Mouse (Mus musculus): ENCODE measurements around the gene Ubqln1. TPM values are rescaled to one million over a fixed set of nuclear protein-coding genes. Genes with fewer than 3 reads are reported as not detected.

The Ubqln1 gene
- polyA plus RNA-seq, 1 experiment from 2014 or later: 137 TPM

DNA sequence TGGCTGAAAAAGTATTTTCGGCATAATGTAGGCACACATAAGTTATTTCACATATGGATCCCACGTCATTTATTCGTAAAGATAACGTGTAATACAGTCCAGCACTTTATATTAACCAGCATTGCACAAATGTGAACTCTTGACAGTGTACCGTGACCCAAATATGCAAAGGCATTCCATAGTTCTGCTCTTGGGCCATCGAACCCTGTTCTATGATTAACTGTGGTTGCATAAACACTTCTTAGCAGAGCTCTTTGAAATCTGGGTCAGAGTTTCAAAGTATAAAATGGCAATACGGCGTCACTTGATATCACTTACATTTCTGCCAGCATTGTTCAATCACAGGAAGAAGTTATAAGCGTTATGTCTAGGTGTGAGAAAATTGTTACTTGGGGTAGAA lies 942 bp upstream of the Ubqln1 start:
- H3K4me3 ChIP-seq (replicated peaks): peak overlapping the region; percentile 98; the same call in 1 of the 2 replicates
- peak overlapping the region; percentile 81 for H3K4me2 ChIP-seq
- H3K36me3 ChIP-seq: no peaks in the 10 kb centered on the region
- no peak overlapping the region for H3K9ac ChIP-seq (replicated peaks)
- 87% methylated on average over 9 of the region's 9 CpGs for WGBS
- H3K27me3 ChIP-seq: no peaks in the 10 kb centered on the region
- no peak overlapping the region for H3K27ac ChIP-seq
- peaks cover 26% of the 10 kb centered on the region for H3K4me1 ChIP-seq (replicated peaks)
- no peak for ATAC-seq (ENCODE audit: insufficient number of reproducible peaks, insufficient read depth, low FRiP score, low TSS enrichment, low read depth)
- no peaks in the 10 kb centered on the region for H3K9me3 ChIP-seq

GRCm38 (mm10) chr13:58215253-58215591 lies 231 bp downstream of the Ubqln1 start:
- H3K4me3 ChIP-seq (replicated peaks): peak overlapping the region; percentile 98
- H3K4me1 ChIP-seq (replicated peaks): peaks cover 26% of the 10 kb centered on the region
- ATAC-seq (ENCODE audit: insufficient number of reproducible peaks, insufficient read depth, low FRiP score, low TSS enrichment, low read depth): peak; percentile 70; the same call in 1 of the 2 replicates
- H3K27me3 ChIP-seq: no peaks in the 10 kb centered on the region
- no peaks in the 10 kb centered on the region for H3K36me3 ChIP-seq
- peak overlapping the region; percentile 97 for H3K9ac ChIP-seq (replicated peaks)
- peak overlapping the region; percentile 82 for H3K27ac ChIP-seq
- WGBS: 0% methylated on average over 45 of the region's 48 CpGs
- peak overlapping the region; percentile 81 for H3K4me2 ChIP-seq
- H3K9me3 ChIP-seq: no peaks in the 10 kb centered on the region

DNA sequence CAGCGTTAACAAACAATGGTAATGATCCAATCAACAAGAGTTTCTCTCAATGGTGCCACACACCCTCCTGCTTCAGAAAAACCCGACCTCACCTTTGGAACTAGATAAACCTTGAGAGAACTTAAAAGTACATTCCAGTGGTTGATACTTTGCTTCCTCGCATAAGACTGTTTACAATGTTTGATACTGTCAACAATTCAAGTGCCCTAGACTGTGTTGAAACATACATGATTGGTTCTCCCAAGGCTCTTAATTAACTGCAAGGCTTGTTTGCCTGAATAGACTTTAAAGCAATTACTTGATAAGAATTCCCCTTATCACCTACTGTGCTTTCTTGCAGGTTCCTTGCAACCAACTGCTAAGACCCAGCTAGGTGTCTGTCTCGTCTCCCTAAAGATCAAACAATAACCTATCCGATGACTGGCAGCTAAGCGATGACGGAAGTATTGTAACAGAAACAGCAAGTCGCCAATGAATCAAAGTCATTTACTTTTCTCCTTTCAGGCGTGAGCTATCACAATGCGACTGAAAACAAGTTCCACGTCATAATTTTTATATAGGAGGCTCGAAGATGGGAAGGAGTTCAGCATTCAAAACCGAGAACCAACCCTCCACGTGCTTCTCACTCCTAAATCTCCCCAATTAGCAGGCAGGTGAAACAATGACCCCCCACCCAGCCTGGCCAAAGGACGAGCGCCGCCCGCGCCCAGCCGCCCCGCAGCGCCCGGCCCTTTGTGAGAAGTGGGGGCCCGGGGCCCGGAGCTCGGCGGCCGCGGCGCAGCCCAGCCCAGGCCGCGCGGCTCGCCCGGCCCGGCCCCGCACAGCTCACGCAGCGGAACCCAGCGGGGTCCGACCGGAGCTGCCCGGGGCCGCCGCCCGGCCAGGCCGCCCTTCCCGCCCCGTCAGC lies 854 bp downstream of the Ubqln1 start:
- H3K9ac ChIP-seq (replicated peaks): peak overlapping the region; percentile 97
- no peaks in the 10 kb centered on the region for H3K27me3 ChIP-seq
- WGBS: 2% methylated on average over 45 of the region's 49 CpGs
- H3K36me3 ChIP-seq: no peaks in the 10 kb centered on the region
- H3K4me2 ChIP-seq: peak overlapping the region; percentile 81
- H3K4me1 ChIP-seq (replicated peaks): peaks cover 26% of the 10 kb centered on the region
- no peaks in the 10 kb centered on the region for H3K9me3 ChIP-seq
- peak overlapping the region; percentile 82 for H3K27ac ChIP-seq
- peak overlapping the region; percentile 98 for H3K4me3 ChIP-seq (replicated peaks)
- peak; percentile 56; the same call in 1 of the 2 replicates for ATAC-seq (ENCODE audit: insufficient number of reproducible peaks, insufficient read depth, low FRiP score, low TSS enrichment, low read depth)

- 71% methylated on average over 8 of the region's 8 CpGs for WGBS
- no peaks in the 10 kb centered on the region for H3K36me3 ChIP-seq
- H3K4me2 ChIP-seq: peak overlapping the region; percentile 81
- H3K27ac ChIP-seq: no peak overlapping the region
- no peak overlapping the region for H3K9ac ChIP-seq (replicated peaks)
- no peaks in the 10 kb centered on the region for H3K9me3 ChIP-seq
- peaks cover 26% of the 10 kb centered on the region for H3K4me1 ChIP-seq (replicated peaks)
- no peaks in the 10 kb centered on the region for H3K27me3 ChIP-seq
- no peak for ATAC-seq (ENCODE audit: insufficient number of reproducible peaks, insufficient read depth, low FRiP score, low TSS enrichment, low read depth)
- H3K4me3 ChIP-seq (replicated peaks): peak overlapping the region; percentile 98
Observed at GRCm38 (mm10) chr13:58213801-58214200, 1.7 kb downstream of the Ubqln1 start.

- no peaks in the 10 kb centered on the region for H3K36me3 ChIP-seq
- no peak overlapping the region for H3K9ac ChIP-seq (replicated peaks)
- peaks cover 26% of the 10 kb centered on the region for H3K4me1 ChIP-seq (replicated peaks)
- no peaks in the 10 kb centered on the region for H3K27me3 ChIP-seq
- H3K4me3 ChIP-seq (replicated peaks): no peak overlapping the region
- 87% methylated on average over 2 of the region's 2 CpGs for WGBS
- no peak for ATAC-seq (ENCODE audit: insufficient number of reproducible peaks, insufficient read depth, low FRiP score, low TSS enrichment, low read depth)
- no peak overlapping the region for H3K27ac ChIP-seq
- H3K9me3 ChIP-seq: no peaks in the 10 kb centered on the region
- H3K4me2 ChIP-seq: no peak overlapping the region
Observed at GRCm38 (mm10) chr13:58212530-58212929, 2.9 kb downstream of the Ubqln1 start.

DNA sequence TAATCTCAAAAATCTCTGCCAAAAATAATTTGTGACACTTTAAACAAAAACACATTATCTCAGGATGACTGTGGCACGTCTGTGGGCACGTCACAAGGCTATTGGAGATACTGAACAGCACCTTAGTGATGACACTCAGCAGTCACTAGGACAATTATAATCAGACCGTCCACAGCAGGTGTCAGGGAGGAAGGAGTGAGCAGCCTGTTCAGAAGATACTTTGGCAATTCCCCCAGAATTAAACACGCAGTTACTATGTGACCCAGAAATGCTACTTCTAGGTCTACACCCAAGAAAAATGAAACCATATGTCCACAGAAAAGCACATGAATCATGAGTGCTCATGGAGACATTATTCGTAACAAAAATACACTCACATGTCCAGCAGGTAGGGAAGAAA lies 5.0 kb downstream of the Ubqln1 start:
- Histone ChIP-seq H3K4me2 (no peak overlapping the region), H3K27ac (no peak overlapping the region), H3K4me3 (replicated peaks) (no peak overlapping the region), H3K27me3 (no peaks in the 10 kb centered on the region), H3K4me1 (replicated peaks) (peaks cover 23% of the 10 kb centered on the region), H3K9me3 (no peaks in the 10 kb centered on the region), H3K36me3 (0 out of 2 replicates have a peak, but pooled peaks cover 2% of the 10 kb centered on the region), H3K9ac (replicated peaks) (no peak overlapping the region)
- ATAC-seq (ENCODE audit: insufficient number of reproducible peaks, insufficient read depth, low FRiP score, low TSS enrichment, low read depth): no peak
- 77% methylated on average over 5 of the region's 5 CpGs for WGBS

GRCm38 (mm10) chr13:58206084-58206483 lies 9.4 kb downstream of the Ubqln1 start:
- Histone ChIP-seq H3K27ac (no peak overlapping the region), H3K4me3 (replicated peaks) (no peak overlapping the region), H3K36me3 (0 out of 2 replicates have a peak, but pooled peaks cover 2% of the 10 kb centered on the region), H3K9me3 (no peaks in the 10 kb centered on the region), H3K27me3 (no peaks in the 10 kb centered on the region), H3K4me2 (no peak overlapping the region), H3K9ac (replicated peaks) (no peak overlapping the region), H3K4me1 (replicated peaks) (no peaks in the 10 kb centered on the region)
- WGBS: 84% methylated on average over 4 of the region's 4 CpGs
- ATAC-seq (ENCODE audit: insufficient number of reproducible peaks, insufficient read depth, low FRiP score, low TSS enrichment, low read depth): no peak

DNA sequence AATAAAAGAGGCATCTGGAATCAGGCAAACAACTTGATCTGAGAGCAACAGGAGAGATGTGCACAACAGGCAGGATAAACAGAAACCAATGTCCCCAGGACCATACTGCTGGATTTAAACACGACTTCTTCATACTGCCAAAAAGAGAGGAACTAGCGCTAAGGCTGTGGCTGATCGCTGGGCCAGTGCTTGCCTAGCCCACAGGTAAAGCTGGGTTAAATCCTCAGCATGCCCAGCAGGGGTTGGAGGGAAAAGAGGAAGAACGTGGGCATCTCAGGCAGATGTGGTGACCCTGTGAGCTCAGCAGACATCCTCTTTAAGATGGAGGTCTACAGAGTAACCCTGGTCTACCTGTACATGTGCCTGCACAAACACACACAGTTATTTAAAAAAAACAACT lies 10.5 kb downstream of the Ubqln1 start:
- no peaks in the 10 kb centered on the region for H3K4me1 ChIP-seq (replicated peaks)
- WGBS: 70% methylated on average over 4 of the region's 4 CpGs
- no peak overlapping the region for H3K4me3 ChIP-seq (replicated peaks)
- H3K9ac ChIP-seq (replicated peaks): no peak overlapping the region
- no peak overlapping the region for H3K4me2 ChIP-seq
- no peak for ATAC-seq (ENCODE audit: insufficient number of reproducible peaks, insufficient read depth, low FRiP score, low TSS enrichment, low read depth)
- H3K9me3 ChIP-seq: no peaks in the 10 kb centered on the region
- 0 out of 2 replicates have a peak, but pooled peaks cover 2% of the 10 kb centered on the region for H3K36me3 ChIP-seq
- H3K27ac ChIP-seq: no peak overlapping the region
- H3K27me3 ChIP-seq: no peaks in the 10 kb centered on the region

- H3K36me3 ChIP-seq: 0 out of 2 replicates have a peak, but pooled peaks cover 2% of the 10 kb centered on the region
Observed at GRCm38 (mm10) chr13:58204202-58204601, 11.3 kb downstream of the Ubqln1 start.

GRCm38 (mm10) chr13:58202903-58203302 lies 12.6 kb downstream of the Ubqln1 start:
- H3K36me3 ChIP-seq: peaks cover 5% of the 10 kb centered on the region
- H3K9ac ChIP-seq (replicated peaks): no peak overlapping the region
- H3K4me2 ChIP-seq: no peak overlapping the region
- H3K27ac ChIP-seq: no peak overlapping the region
- no peaks in the 10 kb centered on the region for H3K27me3 ChIP-seq
- 93% methylated on average over 1 of the region's 1 CpGs for WGBS
- no peaks in the 10 kb centered on the region for H3K4me1 ChIP-seq (replicated peaks)
- H3K9me3 ChIP-seq: no peaks in the 10 kb centered on the region
- H3K4me3 ChIP-seq (replicated peaks): no peak overlapping the region
- no peak for ATAC-seq (ENCODE audit: insufficient number of reproducible peaks, insufficient read depth, low FRiP score, low TSS enrichment, low read depth)

More at GRCm38 (mm10) chr13:58204202-58204601, 11.3 kb downstream of the Ubqln1 start:
- Histone ChIP-seq H3K27me3 (no peaks in the 10 kb centered on the region), H3K27ac (no peak overlapping the region), H3K9me3 (no peaks in the 10 kb centered on the region), H3K4me2 (no peak overlapping the region), H3K4me1 (replicated peaks) (no peaks in the 10 kb centered on the region), H3K9ac (replicated peaks) (no peak overlapping the region), H3K4me3 (replicated peaks) (no peak overlapping the region)
- ATAC-seq (ENCODE audit: insufficient number of reproducible peaks, insufficient read depth, low FRiP score, low TSS enrichment, low read depth): no peak
- 92% methylated on average over 3 of the region's 3 CpGs for WGBS

GRCm38 (mm10) chr13:58201908-58202307 lies 13.5 kb downstream of the Ubqln1 start:
- 95% methylated on average over 3 of the region's 3 CpGs for WGBS
- Histone ChIP-seq H3K9me3 (no peaks in the 10 kb centered on the region), H3K9ac (replicated peaks) (no peak overlapping the region), H3K27ac (no peak overlapping the region), H3K4me2 (no peak overlapping the region), H3K4me3 (replicated peaks) (no peak overlapping the region), H3K4me1 (replicated peaks) (no peaks in the 10 kb centered on the region), H3K36me3 (peaks cover 15% of the 10 kb centered on the region), H3K27me3 (no peaks in the 10 kb centered on the region)
- ATAC-seq (ENCODE audit: insufficient number of reproducible peaks, insufficient read depth, low FRiP score, low TSS enrichment, low read depth): no peak
